Mouse (Mus musculus) intestine, embryonic 14.5 days (tissue): Measurements from ENCODE around the gene Rexo4. TPM values are rescaled to one million over a fixed set of nuclear protein-coding genes. Genes with fewer than 3 reads are reported as not detected.

ENCODE experiments used
- ATAC-seq: fragments of 200-750 bp; cut with Nextera tagmentation; replicated peaks from 2 replicates; pipeline ENCODE4 v1.8.0; 2017; ENCODE audit warnings: low read depth, moderate number of reproducible peaks, moderate TSS enrichment, moderate library complexity; ENCODE audit not compliant: low FRiP score, low TSS enrichment
- DNase-seq: peaks from one replicate; pipeline ENCODE4 v3.0.0-alpha.2; 2018; ENCODE audit warnings: low spot score
- H3K27ac ChIP-seq: fragments of 300-500 bp; sonication (generic); 2 replicates; pipeline ENCODE4 v1.5.1; 2014; ENCODE audit warnings: low read depth, mild to moderate bottlenecking, control low read depth
- H3K27me3 ChIP-seq: fragments of 300-500 bp; sonication (generic); replicated peaks from 2 replicates; pipeline ENCODE4 v1.6.1; 2014; ENCODE audit warnings: low read length, control low read depth; ENCODE audit not compliant: control insufficient read depth, insufficient read depth
- H3K36me3 ChIP-seq: fragments of 300-500 bp; sonication (generic); 2 replicates; pipeline ENCODE4 v1.6.1; 2014; ENCODE audit warnings: low read length, control low read depth; ENCODE audit not compliant: control insufficient read depth, insufficient read depth
- H3K4me1 ChIP-seq: fragments of 300-500 bp; sonication (generic); replicated peaks from 2 replicates; pipeline ENCODE4 v1.6.1; 2014; ENCODE audit warnings: low read length, control low read depth, mixed read lengths; ENCODE audit not compliant: control insufficient read depth, insufficient read depth
- H3K4me2 ChIP-seq: fragments of 300-500 bp; sonication (generic); 2 replicates; pipeline ENCODE4 v1.6.1; 2014; ENCODE audit warnings: low read length
- H3K4me3 ChIP-seq: fragments of 300-500 bp; sonication (generic); 2 replicates; pipeline ENCODE4 v1.5.1; 2014; ENCODE audit warnings: low read depth, low read length, control low read depth, mixed read lengths
- H3K9ac ChIP-seq: fragments of 300-500 bp; sonication (generic); 2 replicates; pipeline ENCODE4 v1.6.1; 2014; ENCODE audit warnings: mild to moderate bottlenecking, low read length
- H3K9me3 ChIP-seq: fragments of 300-500 bp; sonication (generic); 2 replicates; pipeline ENCODE4 v1.6.1; 2016; ENCODE audit warnings: low read length, control low read depth; ENCODE audit not compliant: control insufficient read depth
- WGBS: fragments of 180-500 bp; shearing (Covaris S2); extraction: QIAGEN DNeasy Blood & Tissue Kit; methylation state at CpG from one replicate; pipeline ENCODE4 v1.1.7; 2014; 5-methylcytosine and 5-hydroxymethylcytosine counted together
- polyA plus RNA-seq: library from polyadenylated mRNA; unstranded; fragments of >200 nt; fragmentation: Nextera tagmentation; extraction: Ambion mirVana; gene quantifications from 2 replicates; pipeline ENCODE4 v1.2.1, GENCODE M21; 2014

The Rexo4 gene
- polyA plus RNA-seq, 1 experiment from 2014 or later: 48.2 TPM

GRCm38 (mm10) chr2:26956811-26957487 lies 7.2 kb downstream of the Rexo4 start:
- Histone ChIP-seq H3K4me2 (no peak overlapping the region), H3K36me3 (peaks cover 90% of the 10 kb centered on the region), H3K27ac (no peak overlapping the region), H3K4me3 (no peak overlapping the region), H3K4me1 (no peaks in the 10 kb centered on the region), H3K9me3 (no peaks in the 10 kb centered on the region), H3K27me3 (no peaks in the 10 kb centered on the region), H3K9ac (no peak overlapping the region)
- 87% methylated on average over 12 of the region's 12 CpGs for WGBS
- DNase-seq (no peak), ATAC-seq (no peak; the same call in 1 of the 2 replicates)

GRCm38 (mm10) chr2:26954735-26955395 lies 9.3 kb downstream of the Rexo4 start:
- Histone ChIP-seq H3K9ac (no peak overlapping the region), H3K27ac (no peak overlapping the region), H3K4me2 (no peak overlapping the region), H3K36me3 (peaks cover 90% of the 10 kb centered on the region), H3K4me1 (no peaks in the 10 kb centered on the region), H3K4me3 (no peak overlapping the region), H3K9me3 (no peaks in the 10 kb centered on the region), H3K27me3 (no peaks in the 10 kb centered on the region)
- WGBS: 84% methylated on average over 2 of the region's 2 CpGs
- ATAC-seq: no peak
- no peak for DNase-seq

DNA sequence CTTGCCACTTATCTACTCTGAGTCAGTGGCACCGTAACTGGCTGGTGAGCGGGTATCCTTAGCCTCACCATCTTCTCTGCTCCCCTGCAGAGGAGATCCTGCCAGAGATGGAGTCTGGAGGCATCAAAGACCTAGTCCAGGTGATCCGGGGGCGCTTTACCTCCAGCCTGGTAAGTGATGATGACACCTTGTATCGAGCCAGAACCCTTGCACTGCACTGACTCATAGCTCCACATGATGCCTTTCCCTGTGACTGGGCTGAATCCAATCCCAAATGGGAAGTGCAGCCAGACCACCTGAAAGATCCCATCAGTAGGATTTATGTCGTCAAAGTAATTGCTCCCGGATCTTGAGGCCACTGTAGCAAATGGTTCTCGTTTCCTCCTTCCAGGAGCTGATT lies 11.3 kb downstream of the Rexo4 start:
- H3K4me3 ChIP-seq: no peak overlapping the region
- peaks cover 77% of the 10 kb centered on the region for H3K36me3 ChIP-seq
- no peaks in the 10 kb centered on the region for H3K9me3 ChIP-seq
- H3K4me2 ChIP-seq: no peak overlapping the region
- no peaks in the 10 kb centered on the region for H3K27me3 ChIP-seq
- 86% methylated on average over 8 of the region's 8 CpGs for WGBS
- DNase-seq (no peak), ATAC-seq (no peak)
- H3K4me1 ChIP-seq: no peaks in the 10 kb centered on the region
- no peak overlapping the region for H3K27ac ChIP-seq
- no peak overlapping the region for H3K9ac ChIP-seq

- no peak for DNase-seq
- Histone ChIP-seq H3K4me2 (no peak overlapping the region), H3K27ac (no peak overlapping the region), H3K9me3 (no peaks in the 10 kb centered on the region), H3K9ac (no peak overlapping the region), H3K36me3 (peaks cover 70% of the 10 kb centered on the region), H3K4me1 (no peaks in the 10 kb centered on the region), H3K4me3 (no peak overlapping the region), H3K27me3 (no peaks in the 10 kb centered on the region)
- WGBS: 91% methylated on average over 4 of the region's 4 CpGs
- no peak for ATAC-seq
Observed at GRCm38 (mm10) chr2:26952193-26952592, 12.0 kb downstream of the Rexo4 start.

- no peaks in the 10 kb centered on the region for H3K4me1 ChIP-seq
- H3K27me3 ChIP-seq: no peaks in the 10 kb centered on the region
- DNase-seq (no peak), ATAC-seq (no peak)
- H3K4me2 ChIP-seq: no peak overlapping the region
- 88% methylated on average over 8 of the region's 8 CpGs for WGBS
- no peaks in the 10 kb centered on the region for H3K9me3 ChIP-seq
- H3K36me3 ChIP-seq: peaks cover 63% of the 10 kb centered on the region
- no peak overlapping the region for H3K27ac ChIP-seq
- no peak overlapping the region for H3K4me3 ChIP-seq
- no peak overlapping the region for H3K9ac ChIP-seq
Observed at GRCm38 (mm10) chr2:26951346-26951905, 12.8 kb downstream of the Rexo4 start.

GRCm38 (mm10) chr2:26950411-26950810 lies 13.8 kb downstream of the Rexo4 start:
- Histone ChIP-seq H3K4me3 (no peak overlapping the region), H3K9me3 (no peaks in the 10 kb centered on the region), H3K27me3 (no peaks in the 10 kb centered on the region), H3K27ac (no peak overlapping the region), H3K9ac (no peak overlapping the region), H3K4me1 (no peaks in the 10 kb centered on the region), H3K4me2 (no peak overlapping the region), H3K36me3 (peaks cover 52% of the 10 kb centered on the region)
- ATAC-seq (no peak), DNase-seq (no peak)
- WGBS: 92% methylated on average over 2 of the region's 2 CpGs

- ATAC-seq (no peak), DNase-seq (no peak)
- no peaks in the 10 kb centered on the region for H3K27me3 ChIP-seq
- H3K9me3 ChIP-seq: no peaks in the 10 kb centered on the region
- H3K4me1 ChIP-seq: no peaks in the 10 kb centered on the region
- WGBS: 82% methylated on average over 3 of the region's 3 CpGs
- no peak overlapping the region for H3K27ac ChIP-seq
- no peak overlapping the region for H3K9ac ChIP-seq
- H3K4me3 ChIP-seq: no peak overlapping the region
- H3K36me3 ChIP-seq: no peaks in the 10 kb centered on the region
- H3K4me2 ChIP-seq: no peak overlapping the region
Observed at GRCm38 (mm10) chr2:26943253-26943652, 20.9 kb downstream of the Rexo4 start.

DNA sequence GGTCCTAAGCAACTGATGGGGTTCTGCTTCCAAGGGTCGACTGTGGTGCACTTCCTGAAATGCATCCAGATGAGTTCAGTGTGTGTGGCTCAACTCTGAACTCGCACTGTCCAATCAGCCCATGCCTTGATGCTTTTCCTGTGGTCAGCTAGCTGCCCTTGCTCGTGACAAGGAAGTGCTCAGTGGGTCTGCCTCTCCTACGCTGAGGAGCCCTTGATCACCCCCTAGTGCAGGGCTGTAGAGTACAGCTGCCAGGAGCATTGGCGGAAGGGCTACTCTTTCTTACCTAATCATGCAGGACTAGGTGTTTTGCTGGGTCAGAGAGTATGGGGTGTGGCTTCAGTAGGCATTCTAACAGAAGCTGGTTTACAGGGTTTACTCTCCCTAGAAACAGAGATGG lies 22.6 kb downstream of the Rexo4 start:
- Histone ChIP-seq H3K9me3 (no peaks in the 10 kb centered on the region), H3K4me1 (no peaks in the 10 kb centered on the region), H3K4me3 (no peak overlapping the region), H3K9ac (no peak overlapping the region), H3K36me3 (no peaks in the 10 kb centered on the region), H3K27me3 (no peaks in the 10 kb centered on the region), H3K4me2 (no peak overlapping the region), H3K27ac (no peak overlapping the region)
- 40% methylated on average over 5 of the region's 5 CpGs for WGBS
- no peak for DNase-seq
- no peak for ATAC-seq
